Mouse (Mus musculus) 3T3-L1 (cell line): ENCODE measurements around the gene Arid5b.
A peak's percentile ranks its signal among the peaks of the same experiment; 100 is the strongest.

Experiments
- DNase-seq: peaks from one replicate; pipeline ENCODE4 v3.0.0-alpha.2; 2015; ENCODE audit warnings: low read depth, low spot score

Gene Arid5b

GRCm38 (mm10) chr10:68269789-68270188 lies 8.8 kb downstream of the Arid5b start:
- no peak for DNase-seq

GRCm38 (mm10) chr10:68268629-68269028 lies 9.9 kb downstream of the Arid5b start:
- DNase-seq, result no peak

GRCm38 (mm10) chr10:68263969-68264688 lies 14.4 kb downstream of the Arid5b start:
- DNase-seq, result no peak

- DNase-seq, result no peak
Measured at GRCm38 (mm10) chr10:68263296-68263968, 15.1 kb downstream of the Arid5b start.

GRCm38 (mm10) chr10:68259601-68260000 lies 18.9 kb downstream of the Arid5b start:
- DNase-seq, result no peak

GRCm38 (mm10) chr10:68257358-68258056 lies 21.0 kb downstream of the Arid5b start:
- DNase-seq, result no peak

- no peak for DNase-seq
Measured at GRCm38 (mm10) chr10:68256134-68256533, 22.4 kb downstream of the Arid5b start.

GRCm38 (mm10) chr10:68253452-68254117 lies 25.0 kb downstream of the Arid5b start:
- DNase-seq, result no peak

GRCm38 (mm10) chr10:68252650-68253049 lies 25.9 kb downstream of the Arid5b start:
- DNase-seq, result no peak

GRCm38 (mm10) chr10:68249355-68249782 lies 29.2 kb downstream of the Arid5b start:
- DNase-seq, result peak; percentile 75

- peak; percentile 86 for DNase-seq
Measured at GRCm38 (mm10) chr10:68248281-68249015, 30.1 kb downstream of the Arid5b start.

- DNase-seq, result peak; percentile 54
Measured at GRCm38 (mm10) chr10:68247490-68248280, 30.9 kb downstream of the Arid5b start.

- DNase-seq, result peak; percentile 77
Measured at GRCm38 (mm10) chr10:68246603-68247247, 31.8 kb downstream of the Arid5b start.

- no peak for DNase-seq
Measured at GRCm38 (mm10) chr10:68240804-68241485, 37.6 kb downstream of the Arid5b start.

GRCm38 (mm10) chr10:68240094-68240803 lies 38.3 kb downstream of the Arid5b start:
- DNase-seq, result no peak

GRCm38 (mm10) chr10:68239426-68240070 lies 39.0 kb downstream of the Arid5b start:
- peak; percentile 39 for DNase-seq

GRCm38 (mm10) chr10:68238707-68239425 lies 39.7 kb downstream of the Arid5b start:
- no peak for DNase-seq
